Mouse (Mus musculus) right cerebral cortex, postnatal 36 days (tissue): ENCODE measurements at regions not wholly inside any gene's neighbourhood (a gene's known extent, or its start where the extent isn't known, plus 50 kb on each side); places are given as distances from the start of the nearest gene placed in this dataset.
A peak's percentile ranks its signal among the peaks of the same experiment; 100 is the strongest.
"Not testable (repeated sequence)": the region's sequence is repeated elsewhere in the genome, so short reads cannot be mapped to it uniquely, and the experiment has no call there.

Experiments
- DNase-seq, 2 experiments: peaks; one replicate each; pipeline ENCODE4 v3.0.0; 2022; ENCODE audit warnings: low spot score in 2 of 2, mixed read lengths in 1 of 2

DNA sequence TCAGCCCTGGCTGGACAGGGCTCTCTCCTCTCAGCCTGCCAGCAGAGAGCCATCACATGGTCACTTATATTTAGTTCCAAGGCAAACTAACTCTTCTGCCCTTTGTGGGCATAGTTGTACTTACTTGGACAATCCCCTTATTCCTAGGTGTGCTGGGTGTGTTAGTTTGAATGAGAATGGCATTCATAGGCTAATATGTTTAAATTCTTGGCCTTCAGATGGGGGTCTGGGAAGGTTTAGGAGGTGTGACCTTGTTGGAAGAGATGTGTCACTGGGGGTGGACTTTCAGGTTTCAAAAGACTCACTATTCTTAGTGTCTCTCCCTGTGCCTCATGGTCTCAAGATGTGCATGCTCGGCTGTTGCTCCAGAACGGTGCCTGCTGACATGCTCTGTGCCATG is 250.5 kb upstream of the Myo3a start:
- DNase-seq: no peak

GRCm38 (mm10) chr2:21980177-21980576 is 247.1 kb upstream of the Myo3a start:
- DNase-seq: no peak

- DNase-seq: no peak
Observed at GRCm38 (mm10) chr2:22024438-22024837, 202.9 kb upstream of the Myo3a start.

DNA sequence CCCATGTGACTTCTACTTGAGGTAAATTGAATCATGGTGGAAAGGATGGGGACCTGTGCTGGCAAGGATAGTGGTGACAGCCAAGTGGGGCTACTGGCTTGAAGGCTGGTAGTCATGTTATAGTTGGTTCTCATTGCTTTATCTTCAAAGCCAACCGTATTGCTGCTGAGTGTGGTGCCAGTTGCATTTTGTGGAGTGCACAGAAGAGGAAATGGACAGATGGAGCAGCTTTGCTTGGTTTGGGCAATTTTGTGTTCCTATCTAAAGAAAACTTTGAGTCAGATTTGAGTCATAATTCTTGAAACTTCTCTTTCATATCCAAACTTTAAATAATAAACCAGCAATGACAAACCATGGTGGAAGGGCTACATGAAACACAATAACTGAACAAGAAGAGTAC is 200.5 kb upstream of the Myo3a start:
- no peak for DNase-seq

DNA sequence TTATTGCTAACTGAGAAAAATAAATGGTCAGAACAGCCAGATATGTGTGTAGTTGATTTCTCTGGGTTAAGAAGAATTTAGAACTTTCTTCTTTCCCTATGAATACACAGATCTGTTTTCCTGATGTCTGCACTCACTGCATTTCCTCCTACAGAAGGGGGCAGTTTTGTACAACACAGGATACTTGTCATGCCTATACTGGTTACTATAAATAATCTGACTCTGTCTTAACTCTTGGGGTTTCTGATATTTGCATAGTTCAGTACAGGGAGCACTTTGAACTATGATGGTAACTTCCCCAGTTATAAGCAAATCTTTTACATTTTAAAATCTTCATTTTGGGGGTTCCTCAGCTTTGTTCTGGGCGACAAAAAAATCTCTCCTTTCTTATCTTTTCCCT is 198.7 kb upstream of the Myo3a start:
- no peak for DNase-seq

DNA sequence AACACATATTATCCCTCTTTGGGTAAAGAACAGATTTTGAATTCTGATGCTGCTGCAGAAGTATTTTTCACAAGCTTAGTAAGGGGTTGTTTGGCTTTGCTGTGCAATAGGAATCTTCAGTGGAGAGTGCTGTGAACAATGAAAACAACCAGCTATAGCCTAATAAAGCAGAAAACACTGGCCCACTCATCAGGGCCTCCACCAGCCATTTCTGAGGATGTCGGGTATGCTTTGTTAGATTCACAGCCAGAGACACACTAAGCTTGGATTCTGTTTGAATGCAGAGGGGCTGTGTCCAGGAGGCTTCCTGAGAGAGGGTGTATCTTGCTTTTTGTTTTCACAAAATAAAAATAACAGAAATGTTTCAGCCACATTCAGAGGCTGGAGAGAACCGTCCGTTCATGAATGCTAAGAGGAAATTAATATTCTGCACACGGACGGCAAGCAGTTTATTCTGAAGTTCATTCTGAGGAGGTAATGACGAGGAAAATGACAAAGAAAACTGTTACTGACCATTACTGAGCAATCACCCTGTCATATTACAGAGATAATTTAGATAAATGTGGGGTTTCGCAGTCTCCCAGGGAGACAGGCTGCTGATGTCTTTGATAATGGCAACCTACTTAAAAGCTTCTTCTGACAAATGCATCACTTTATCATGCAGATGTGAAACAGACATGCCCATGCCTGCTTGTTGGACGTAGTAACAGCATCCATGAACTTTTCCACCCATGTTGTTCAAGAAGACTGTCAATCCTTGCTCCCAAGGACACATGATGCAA is 198.1 kb upstream of the Myo3a start:
- no peak for DNase-seq

DNA sequence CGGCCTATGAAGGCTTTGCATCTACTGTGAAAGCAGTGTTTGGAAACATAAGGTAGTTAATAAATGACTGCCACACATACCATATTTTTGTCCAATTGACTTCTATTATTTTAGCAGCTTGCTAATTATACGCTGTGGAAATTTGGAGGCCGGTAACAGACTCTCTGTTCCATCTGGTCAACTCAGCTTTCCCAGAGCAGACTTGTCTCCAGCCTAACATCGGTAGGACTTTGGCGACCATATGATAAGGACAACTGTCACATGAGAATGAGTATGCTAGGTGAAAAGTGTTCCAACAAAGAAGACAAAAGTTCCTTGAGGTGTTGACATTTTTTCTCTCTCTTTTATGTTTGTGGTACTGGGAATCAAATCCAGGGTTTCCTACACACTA is 197.5 kb upstream of the Myo3a start:
- no peak for DNase-seq

DNA sequence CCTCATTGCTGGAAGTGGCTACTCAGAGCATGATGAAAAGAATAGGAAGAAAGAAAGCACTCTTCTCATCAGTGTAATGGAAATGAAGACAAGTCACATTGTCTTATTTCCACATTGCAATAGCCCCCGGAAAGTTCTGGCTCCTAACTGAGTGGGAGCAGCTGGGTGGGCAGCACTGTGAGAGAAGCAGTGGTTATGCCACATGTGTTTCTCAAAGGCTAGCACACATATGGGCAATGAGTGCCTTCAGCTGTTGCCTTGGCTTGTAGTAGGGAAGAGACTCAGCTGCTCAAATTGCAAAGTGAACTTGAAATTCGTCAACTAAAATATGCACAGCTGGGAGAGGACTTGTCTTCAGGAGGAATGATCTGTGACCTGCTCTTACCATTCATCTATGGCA is 190.5 kb upstream of the Myo3a start:
- DNase-seq: no peak

DNA sequence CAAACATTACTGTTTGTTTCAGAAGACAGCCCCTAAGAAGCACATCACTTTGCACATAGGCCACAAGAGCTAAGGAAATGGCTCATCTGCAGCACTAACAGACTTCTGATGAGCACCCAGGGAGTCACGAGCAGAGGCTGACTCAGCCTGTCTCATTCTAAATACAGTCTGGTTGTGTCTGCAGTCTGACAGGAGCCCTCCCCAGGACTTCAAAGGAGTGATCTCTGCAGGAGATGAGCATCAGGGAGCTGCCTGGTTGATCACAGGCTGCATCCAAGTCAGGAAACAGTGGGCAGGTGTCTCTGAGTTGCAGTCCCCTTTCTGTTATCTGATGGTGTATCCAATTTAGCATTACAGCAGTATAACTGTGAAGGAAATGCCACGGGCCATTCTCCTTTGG is 188.5 kb upstream of the Myo3a start:
- DNase-seq: peak; percentile 17 to 28

DNA sequence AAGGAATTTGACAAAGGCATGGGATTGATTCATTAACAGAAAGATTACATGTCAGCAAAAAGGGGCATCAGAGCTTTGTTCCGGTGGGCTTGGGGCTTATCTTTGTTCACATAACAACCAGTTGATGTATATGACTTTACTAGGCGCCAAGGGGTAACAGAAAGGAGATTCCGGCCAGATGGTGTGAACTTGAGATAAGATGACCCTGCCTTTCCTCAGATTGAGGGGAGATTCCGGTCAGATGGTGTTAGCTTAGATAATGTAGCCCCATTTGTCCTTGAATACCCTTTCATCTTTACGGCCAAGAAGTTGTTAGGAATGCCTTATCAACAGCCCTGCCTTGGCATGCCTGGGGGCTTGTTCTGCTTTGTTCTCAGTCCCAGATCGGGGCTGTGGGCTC is 183.4 kb upstream of the Myo3a start:
- DNase-seq: not testable (repeated sequence)

GRCm38 (mm10) chr2:22044949-22045348 is 182.4 kb upstream of the Myo3a start:
- DNase-seq: no peak

DNA sequence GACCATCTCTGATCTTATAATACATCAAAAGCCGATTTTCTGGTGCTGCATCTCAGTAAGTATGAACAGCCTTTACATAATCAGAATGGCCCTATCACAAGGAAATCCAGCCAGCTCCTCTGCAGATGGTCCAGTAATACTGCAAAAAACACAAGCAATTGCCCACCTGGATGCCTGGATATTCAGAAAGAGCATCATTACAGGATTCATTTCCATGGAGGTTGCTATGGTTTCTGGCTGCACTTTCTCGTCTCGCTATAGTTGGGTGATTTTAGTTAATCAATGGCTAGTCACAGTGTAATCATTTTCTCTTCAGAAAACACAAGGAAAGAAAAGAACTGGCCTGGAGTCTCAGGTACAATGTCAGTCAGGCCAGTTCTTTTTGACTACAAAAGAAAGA is 179.8 kb upstream of the Myo3a start:
- no peak for DNase-seq

DNA sequence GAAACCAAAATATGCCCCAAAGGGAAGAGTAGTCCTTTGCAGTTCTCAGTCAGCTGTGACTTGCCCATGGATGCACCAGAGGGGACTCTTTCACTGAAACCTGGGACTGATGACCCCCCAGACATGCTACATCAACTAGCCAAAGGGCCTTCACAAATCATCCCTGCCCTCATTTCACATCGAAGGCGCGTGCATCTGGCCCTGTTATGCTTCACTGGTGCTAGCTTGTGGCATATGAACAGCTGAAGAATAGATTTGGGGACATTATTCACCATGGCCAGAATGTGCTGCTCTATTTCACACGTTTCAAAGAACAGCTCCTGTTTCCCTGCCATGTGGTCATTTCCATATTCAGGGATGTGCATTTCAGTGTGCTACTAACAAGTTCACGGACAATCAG is 160.8 kb upstream of the Myo3a start:
- no peak for DNase-seq

- no peak for DNase-seq
Observed at GRCm38 (mm10) chr2:22096848-22097247, 130.5 kb upstream of the Myo3a start.

- DNase-seq: no peak
Observed at GRCm38 (mm10) chr2:22105150-22105549, 122.2 kb upstream of the Myo3a start.

GRCm38 (mm10) chr2:22149721-22150120 is 77.6 kb upstream of the Myo3a start:
- DNase-seq: no peak

DNA sequence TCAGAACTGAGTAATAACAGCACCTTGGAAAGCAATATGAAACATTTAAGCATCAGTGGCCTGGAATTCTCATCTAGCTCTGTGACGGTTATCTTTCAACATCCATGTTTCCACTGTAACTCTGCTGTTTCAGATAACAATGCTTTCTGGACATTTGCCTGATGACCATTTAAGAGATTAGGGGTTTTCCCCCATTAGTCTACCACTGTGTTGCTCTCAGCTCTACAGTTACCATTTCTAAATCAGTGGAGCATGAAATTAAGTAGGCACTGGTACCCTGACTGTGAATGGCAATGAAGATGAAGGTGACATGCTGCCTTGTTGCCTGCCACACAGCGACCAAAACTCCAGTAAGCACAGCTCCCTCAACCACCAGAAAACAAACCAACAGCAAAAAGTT is 70.7 kb upstream of the Myo3a start:
- DNase-seq: no peak

DNA sequence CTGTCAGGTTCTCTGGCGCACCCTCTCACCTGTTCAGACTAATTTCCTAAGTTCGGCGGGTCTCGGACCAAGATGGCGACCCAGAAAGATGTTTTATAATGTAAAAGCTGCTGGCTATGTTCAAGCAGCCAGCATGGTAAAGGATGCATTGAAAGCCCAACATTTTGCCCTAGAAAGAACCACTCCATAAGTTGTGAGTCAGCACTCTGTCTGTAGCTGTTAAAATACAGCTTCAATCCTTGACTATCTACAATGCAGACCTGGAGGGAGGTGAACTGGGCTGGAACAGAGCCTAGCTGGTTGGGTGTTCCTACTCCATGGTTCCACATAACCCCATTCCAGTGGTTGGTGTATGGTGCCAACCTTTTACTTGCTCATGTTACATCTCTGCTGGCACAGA is 61.9 kb upstream of the Myo3a start:
- DNase-seq: no peak

DNA sequence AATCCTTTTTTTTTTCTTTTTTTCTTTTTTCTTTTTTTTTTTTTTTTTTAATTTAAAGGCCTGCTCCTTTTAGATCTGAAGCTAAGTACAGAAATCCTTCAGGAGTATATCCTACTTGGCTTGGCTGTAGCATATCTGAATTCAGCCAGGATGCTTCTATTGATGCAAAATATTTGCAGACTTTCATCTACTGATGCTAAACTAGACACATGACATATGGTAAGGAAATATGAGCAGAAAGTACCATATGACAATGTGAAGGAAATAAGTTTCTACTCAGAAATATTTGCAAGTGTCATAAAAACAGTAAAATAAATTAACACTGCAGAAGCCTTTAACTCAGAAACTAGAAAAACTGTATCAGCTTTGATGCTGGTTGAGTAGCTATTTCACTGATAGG is 61.4 kb upstream of the Myo3a start:
- no peak for DNase-seq
